Mouse (Mus musculus) liver, embryonic 13.5 days (tissue): ENCODE measurements around the gene Wscd2. TPM values are rescaled to one million over a fixed set of nuclear protein-coding genes. Genes with fewer than 3 reads are reported as not detected.

ENCODE experiments used
- ATAC-seq: fragments of 200-750 bp; cut with Nextera tagmentation; 2 replicates; pipeline ENCODE4 v1.8.0; 2017; ENCODE audit warnings: low read depth, mild to moderate bottlenecking, moderate number of reproducible peaks, moderate library complexity
- DNase-seq: peaks from one replicate; pipeline ENCODE4 v3.0.0; 2022
- H3K27ac ChIP-seq: fragments of 300-500 bp; sonication (generic); 2 replicates; pipeline ENCODE4 v1.5.1; 2015; ENCODE audit warnings: moderate library complexity, mild to moderate bottlenecking, inconsistent platforms
- H3K27me3 ChIP-seq: fragments of 300-500 bp; sonication (generic); 2 replicates; pipeline ENCODE4 v1.6.1; 2015; ENCODE audit warnings: mild to moderate bottlenecking, inconsistent platforms
- H3K36me3 ChIP-seq: fragments of 300-500 bp; sonication (generic); 2 replicates; pipeline ENCODE4 v1.6.1; 2015; ENCODE audit warnings: mild to moderate bottlenecking, inconsistent platforms
- H3K4me1 ChIP-seq: fragments of 300-500 bp; sonication (generic); replicated peaks from 2 replicates; pipeline ENCODE4 v1.6.1; 2015; ENCODE audit warnings: inconsistent platforms
- H3K4me2 ChIP-seq: fragments of 300-500 bp; sonication (generic); 2 replicates; pipeline ENCODE4 v1.6.1; 2015; ENCODE audit warnings: inconsistent platforms, mild to moderate bottlenecking, moderate library complexity
- H3K4me3 ChIP-seq: fragments of 300-500 bp; sonication (generic); replicated peaks from 2 replicates; pipeline ENCODE4 v1.5.1; 2015; ENCODE audit warnings: mild to moderate bottlenecking, inconsistent platforms
- H3K9ac ChIP-seq: fragments of 300-500 bp; sonication (generic); 2 replicates; pipeline ENCODE4 v1.6.1; 2015; ENCODE audit warnings: mild to moderate bottlenecking, inconsistent platforms
- H3K9me3 ChIP-seq: fragments of 300-500 bp; sonication (generic); replicated peaks from 2 replicates; pipeline ENCODE4 v1.6.1; 2016; ENCODE audit warnings: inconsistent platforms
- WGBS: fragments of 180-500 bp; shearing (Covaris S2); methylation state at CpG from one replicate; pipeline ENCODE4 v1.1.7; 2015; ENCODE audit not compliant: insufficient replicate concordance; 5-methylcytosine and 5-hydroxymethylcytosine counted together
- polyA plus RNA-seq: library from polyadenylated mRNA; unstranded; fragments of >200 nt; fragmentation: Nextera tagmentation; extraction: Ambion mirVana; gene quantifications from 2 replicates; pipeline ENCODE4 v1.2.1, GENCODE M21; 2015

The Wscd2 gene
- polyA plus RNA-seq, 1 experiment from 2014 or later, result 0.10 TPM

DNA sequence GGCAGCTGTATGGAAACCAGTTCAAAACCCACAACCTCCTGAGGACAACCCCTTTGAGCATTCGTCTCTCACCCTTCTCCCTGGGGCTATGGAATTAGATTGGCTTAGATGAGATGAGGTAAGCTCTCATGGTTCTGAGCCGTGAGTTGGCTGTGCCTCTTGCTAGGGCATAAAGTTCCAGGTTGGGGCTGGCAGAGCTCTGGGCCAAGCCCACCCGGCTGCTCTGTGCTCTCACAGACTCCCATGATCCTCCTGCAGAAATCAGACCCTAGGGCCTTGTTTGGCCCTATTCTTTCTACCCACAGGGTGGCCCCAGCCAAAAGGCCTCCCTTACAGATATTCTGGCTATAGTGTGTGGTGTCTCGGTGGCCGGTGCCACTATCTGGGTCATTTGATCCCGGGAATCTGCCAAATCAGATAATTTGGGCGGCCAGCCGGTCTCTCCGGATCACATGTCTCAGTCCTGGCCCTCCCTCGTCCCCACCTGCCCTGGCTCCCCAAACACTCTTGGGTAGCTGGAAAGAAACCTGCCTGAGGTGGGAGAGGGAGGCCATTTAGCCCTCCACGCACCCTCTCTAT, 4.5 kb upstream of the Wscd2 start:
- Histone ChIP-seq H3K4me2 (no peak overlapping the region), H3K4me1 (no peaks in the 10 kb centered on the region), H3K9ac (no peak overlapping the region), H3K36me3 (no peaks in the 10 kb centered on the region), H3K9me3 (no peaks in the 10 kb centered on the region), H3K4me3 (no peak overlapping the region), H3K27me3 (peaks cover 14% of the 10 kb centered on the region), H3K27ac (no peak overlapping the region)
- DNase-seq (no peak), ATAC-seq (no peak)
- WGBS, result 62% methylated on average over 11 of the region's 11 CpGs

DNA sequence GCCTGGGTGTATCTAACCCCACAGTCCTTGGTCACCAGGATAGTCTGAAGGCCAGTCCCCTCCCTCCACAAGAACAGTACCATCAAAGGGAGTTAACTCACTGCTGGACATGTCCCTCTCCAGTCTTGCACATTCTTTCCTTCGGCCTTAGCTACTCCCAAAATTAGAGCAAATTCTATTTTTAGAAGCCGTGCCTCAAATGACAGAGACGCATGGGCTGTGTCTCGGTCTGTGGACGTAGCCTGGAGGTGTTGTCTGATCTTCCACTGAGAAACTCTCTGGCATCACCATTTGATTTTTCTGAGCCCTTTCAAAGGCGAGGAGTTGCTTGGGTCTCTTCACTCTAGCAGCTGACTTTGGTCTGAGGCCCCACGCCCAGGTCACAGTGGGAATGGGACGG, 2.3 kb upstream of the Wscd2 start:
- H3K4me1 ChIP-seq, result no peaks in the 10 kb centered on the region
- H3K27ac ChIP-seq, result no peak overlapping the region
- no peak overlapping the region for H3K4me2 ChIP-seq
- DNase-seq, result no peak
- no peaks in the 10 kb centered on the region for H3K36me3 ChIP-seq
- WGBS, result 66% methylated on average over 8 of the region's 8 CpGs
- H3K27me3 ChIP-seq, result peaks cover 36% of the 10 kb centered on the region
- no peak for ATAC-seq
- H3K9me3 ChIP-seq, result no peaks in the 10 kb centered on the region
- no peak overlapping the region for H3K4me3 ChIP-seq
- no peak overlapping the region for H3K9ac ChIP-seq

DNA sequence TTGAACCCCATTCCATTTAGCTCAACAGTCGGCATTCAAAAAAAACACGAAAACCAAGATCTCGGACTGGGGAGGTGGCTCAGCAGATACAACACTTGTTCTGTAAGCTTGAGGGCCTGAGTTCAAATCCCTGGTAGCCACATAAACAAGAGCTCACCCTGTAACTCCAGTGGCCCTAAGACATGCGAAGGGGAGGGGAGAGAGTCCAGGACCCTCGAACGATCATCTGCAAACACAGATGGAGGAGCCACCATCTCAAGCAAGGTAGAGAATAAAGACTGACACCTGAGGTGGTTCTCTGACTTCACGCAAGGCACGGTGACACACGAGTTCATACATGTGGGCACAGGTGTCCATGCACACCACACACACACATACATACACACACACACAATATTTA, 516 bp upstream of the Wscd2 start:
- no peak overlapping the region for H3K4me3 ChIP-seq
- no peaks in the 10 kb centered on the region for H3K36me3 ChIP-seq
- H3K9me3 ChIP-seq, result no peaks in the 10 kb centered on the region
- DNase-seq (no peak), ATAC-seq (no peak)
- H3K27me3 ChIP-seq, result peaks cover 43% of the 10 kb centered on the region
- WGBS, result 70% methylated on average over 9 of the region's 9 CpGs
- H3K27ac ChIP-seq, result no peak overlapping the region
- no peak overlapping the region for H3K4me2 ChIP-seq
- H3K9ac ChIP-seq, result no peak overlapping the region
- no peaks in the 10 kb centered on the region for H3K4me1 ChIP-seq

- ATAC-seq (no peak), DNase-seq (no peak)
These were observed 531 bp downstream of the Wscd2 start for GRCm38 (mm10) chr5:113490467-113491260.

GRCm38 (mm10) chr5:113491552-113491951, 1.4 kb downstream of the Wscd2 start:
- Histone ChIP-seq H3K9me3 (no peaks in the 10 kb centered on the region), H3K36me3 (no peaks in the 10 kb centered on the region), H3K4me3 (no peak overlapping the region), H3K27ac (no peak overlapping the region), H3K4me2 (no peak overlapping the region), H3K4me1 (no peaks in the 10 kb centered on the region), H3K27me3 (peaks cover 43% of the 10 kb centered on the region), H3K9ac (no peak overlapping the region)
- 48% methylated on average over 4 of the region's 4 CpGs for WGBS
- no peak for DNase-seq
- no peak for ATAC-seq

More at GRCm38 (mm10) chr5:113490467-113491260, 531 bp downstream of the Wscd2 start:
- WGBS, result 4% methylated on average over 63 of the region's 63 CpGs
- Histone ChIP-seq H3K9ac (no peak overlapping the region), H3K4me2 (peak overlapping the region; percentile 29), H3K36me3 (no peaks in the 10 kb centered on the region), H3K27ac (no peak overlapping the region), H3K9me3 (no peaks in the 10 kb centered on the region), H3K27me3 (peaks cover 43% of the 10 kb centered on the region), H3K4me3 (peak overlapping the region; percentile 18), H3K4me1 (no peaks in the 10 kb centered on the region)

- Histone ChIP-seq H3K27ac (no peak overlapping the region), H3K36me3 (no peaks in the 10 kb centered on the region), H3K9me3 (no peaks in the 10 kb centered on the region), H3K4me1 (no peaks in the 10 kb centered on the region), H3K9ac (no peak overlapping the region), H3K27me3 (peaks cover 43% of the 10 kb centered on the region), H3K4me2 (no peak overlapping the region), H3K4me3 (no peak overlapping the region)
- DNase-seq, result no peak
- 58% methylated on average over 3 of the region's 3 CpGs for WGBS
- ATAC-seq, result no peak
These were observed 1.9 kb downstream of the Wscd2 start for GRCm38 (mm10) chr5:113491988-113492387.

DNA sequence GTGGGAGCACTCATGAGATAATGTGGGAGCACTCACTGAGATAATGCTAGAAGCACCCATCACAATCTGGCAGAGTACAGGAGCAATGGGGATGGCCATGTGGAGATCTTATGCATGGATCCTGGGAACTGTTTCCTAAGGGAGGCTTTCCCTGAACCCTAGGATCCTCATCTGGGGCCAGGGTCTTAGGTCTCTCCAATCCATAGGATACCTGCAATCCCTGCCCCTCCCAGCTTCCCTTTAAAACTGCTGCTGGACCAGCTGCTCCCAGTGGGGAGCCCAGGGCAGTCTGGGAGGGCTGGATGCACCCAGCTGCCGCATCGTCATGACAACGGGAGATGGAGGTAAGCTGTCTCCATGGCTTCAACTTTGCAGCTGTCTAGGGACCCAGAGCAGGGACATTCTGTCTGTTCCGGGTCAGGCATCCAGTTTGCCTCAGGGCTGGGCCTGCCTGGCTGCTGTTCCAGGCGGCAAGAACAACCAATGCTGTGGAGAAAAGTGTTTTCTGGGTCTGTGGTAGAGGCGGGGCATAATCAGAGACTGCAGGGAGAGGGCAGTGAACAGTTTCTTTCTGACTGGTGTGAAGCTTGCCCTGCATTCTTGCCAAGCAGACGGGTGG, 2.4 kb downstream of the Wscd2 start:
- Histone ChIP-seq H3K4me2 (no peak overlapping the region), H3K27ac (no peak overlapping the region), H3K4me1 (no peaks in the 10 kb centered on the region), H3K36me3 (no peaks in the 10 kb centered on the region), H3K4me3 (no peak overlapping the region), H3K27me3 (peaks cover 43% of the 10 kb centered on the region), H3K9ac (no peak overlapping the region), H3K9me3 (no peaks in the 10 kb centered on the region)
- WGBS, result 26% methylated on average over 7 of the region's 7 CpGs
- DNase-seq, result no peak
- no peak for ATAC-seq

DNA sequence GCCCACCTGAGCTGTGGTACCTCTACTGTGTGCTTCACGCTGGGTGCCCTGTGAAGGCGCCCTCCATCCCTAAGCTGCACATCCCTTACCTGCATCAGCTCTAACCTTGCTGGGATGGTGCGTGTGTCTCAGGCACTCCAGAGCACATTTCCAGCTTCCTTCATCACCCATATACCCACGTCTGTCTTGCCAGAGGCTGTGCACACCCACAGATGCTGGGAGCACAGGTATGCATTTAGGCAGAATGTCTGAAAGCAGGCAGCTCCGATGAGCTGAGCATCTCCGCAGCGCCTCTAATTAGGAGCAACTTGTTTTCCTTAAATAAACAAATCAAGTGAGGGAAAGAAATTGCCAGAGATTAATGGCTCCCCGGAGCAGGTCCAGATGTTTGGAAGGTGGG, 3.9 kb downstream of the Wscd2 start:
- no peak overlapping the region for H3K9ac ChIP-seq
- 49% methylated on average over 8 of the region's 8 CpGs for WGBS

DNA sequence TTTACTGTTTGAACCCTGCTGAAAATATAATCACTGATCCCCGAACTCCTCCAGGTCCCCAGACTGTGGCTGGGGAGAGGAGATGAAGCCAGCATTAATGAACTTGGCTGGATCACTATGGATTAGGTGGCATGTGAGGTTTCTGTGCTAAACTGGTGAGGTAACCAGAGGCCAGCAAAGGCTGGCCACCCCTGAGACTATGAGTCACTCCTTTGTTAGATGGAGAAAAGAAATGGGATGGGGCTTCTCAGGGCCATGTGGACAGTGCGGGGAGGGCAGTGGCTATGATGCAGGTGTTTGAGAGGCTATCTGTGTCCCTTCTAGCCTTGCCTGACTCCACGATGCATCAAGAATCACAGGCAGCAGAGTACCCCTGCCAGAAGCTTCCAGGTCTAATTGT, 6.8 kb downstream of the Wscd2 start:
- no peak overlapping the region for H3K9ac ChIP-seq
- no peak overlapping the region for H3K4me3 ChIP-seq
- no peaks in the 10 kb centered on the region for H3K4me1 ChIP-seq
- no peak for DNase-seq
- no peak overlapping the region for H3K27ac ChIP-seq
- H3K4me2 ChIP-seq, result no peak overlapping the region
- no peaks in the 10 kb centered on the region for H3K36me3 ChIP-seq
- H3K27me3 ChIP-seq, result peaks cover 16% of the 10 kb centered on the region
- WGBS, result 53% methylated on average over 3 of the region's 3 CpGs
- ATAC-seq, result no peak
- H3K9me3 ChIP-seq, result no peaks in the 10 kb centered on the region

More for the DNA sequence above, 3.9 kb downstream of the Wscd2 start:
- Histone ChIP-seq H3K4me3 (no peak overlapping the region), H3K4me2 (no peak overlapping the region), H3K9me3 (no peaks in the 10 kb centered on the region), H3K4me1 (no peaks in the 10 kb centered on the region), H3K36me3 (no peaks in the 10 kb centered on the region), H3K27ac (no peak overlapping the region), H3K27me3 (peaks cover 43% of the 10 kb centered on the region)
- no peak for ATAC-seq
- no peak for DNase-seq

DNA sequence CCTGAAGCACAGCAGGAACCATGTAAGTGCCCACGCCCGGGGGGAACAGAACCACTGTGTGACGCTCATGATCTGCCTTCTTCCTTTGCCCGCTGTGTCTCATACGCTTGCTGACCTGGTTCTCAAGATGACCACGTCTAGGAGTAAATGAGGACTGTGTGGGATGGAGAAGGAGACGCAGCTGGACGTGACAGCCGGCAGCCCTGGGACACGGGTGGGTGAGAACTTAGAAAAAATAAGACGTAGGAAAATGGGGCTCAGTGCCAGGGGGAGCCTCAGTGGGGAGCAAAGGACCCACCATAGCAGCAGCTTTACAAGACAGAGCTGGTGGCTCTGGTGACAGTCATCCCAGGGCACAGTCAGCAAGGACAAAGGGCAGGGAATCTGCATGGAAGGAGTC, 9.3 kb downstream of the Wscd2 start:
- no peaks in the 10 kb centered on the region for H3K36me3 ChIP-seq
- H3K4me1 ChIP-seq, result no peaks in the 10 kb centered on the region
- no peak for DNase-seq
- no peaks in the 10 kb centered on the region for H3K9me3 ChIP-seq
- no peaks in the 10 kb centered on the region for H3K27me3 ChIP-seq
- H3K27ac ChIP-seq, result no peak overlapping the region
- WGBS, result 67% methylated on average over 11 of the region's 11 CpGs
- ATAC-seq, result no peak
- no peak overlapping the region for H3K4me3 ChIP-seq
- H3K4me2 ChIP-seq, result no peak overlapping the region
- H3K9ac ChIP-seq, result no peak overlapping the region

DNA sequence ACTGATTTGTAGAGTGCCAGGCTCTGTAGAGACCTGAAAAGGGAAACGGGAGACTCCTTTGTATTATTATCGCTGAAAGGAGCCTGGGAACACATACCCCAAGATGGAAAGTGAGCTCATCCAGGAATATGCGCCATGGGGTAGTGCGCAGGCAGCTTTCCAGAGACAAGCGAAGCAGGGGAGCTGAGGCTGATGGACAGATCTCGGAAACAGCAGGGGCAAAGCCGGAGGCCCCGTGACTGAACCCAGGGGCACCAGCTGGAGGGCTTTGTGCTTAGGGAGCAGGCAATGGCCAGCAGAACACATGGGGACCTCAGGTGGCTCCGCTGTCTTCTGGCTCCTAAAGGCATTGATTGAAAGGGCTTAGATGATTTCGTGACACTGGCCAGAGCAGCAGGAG, 13.1 kb downstream of the Wscd2 start:
- ATAC-seq, result no peak
- WGBS, result 24% methylated on average over 10 of the region's 10 CpGs
- no peak overlapping the region for H3K27ac ChIP-seq
- no peaks in the 10 kb centered on the region for H3K36me3 ChIP-seq
- no peak overlapping the region for H3K9ac ChIP-seq
- H3K4me3 ChIP-seq, result no peak overlapping the region
- no peak overlapping the region for H3K4me2 ChIP-seq
- no peak for DNase-seq
- no peaks in the 10 kb centered on the region for H3K9me3 ChIP-seq
- no peaks in the 10 kb centered on the region for H3K27me3 ChIP-seq
- H3K4me1 ChIP-seq, result no peaks in the 10 kb centered on the region
